Mouse (Mus musculus) heart, embryonic 14.5 days (tissue): ENCODE results near the gene Il1rn. TPM values are rescaled to one million over a fixed set of nuclear protein-coding genes. Genes with fewer than 3 reads are reported as not detected.

ENCODE experiments used
- ATAC-seq: fragments of 200-750 bp; cut with Nextera tagmentation; 2 replicates; pipeline ENCODE4 v1.8.0; 2017; ENCODE audit warnings: low read depth, moderate TSS enrichment; ENCODE audit not compliant: insufficient number of reproducible peaks, insufficient read depth, low FRiP score
- H3K27ac ChIP-seq, 2 experiments: fragments of 200-500 bp in 1 of 2; fragments of 300-500 bp in 1 of 2; sonication (generic) in 1 of 2; replicated peaks in 1 of 2; 2 replicates each; pipeline ENCODE4 v1.5.1; 2012 to 2014; ENCODE audit warnings: low read depth in 2 of 2, low read length in 2 of 2, control low read depth in 1 of 2, mild to moderate bottlenecking in 1 of 2, mixed read lengths in 1 of 2; ENCODE audit not compliant: control insufficient read depth in 1 of 2, insufficient read depth in 1 of 2
- H3K27me3 ChIP-seq: fragments of 300-500 bp; sonication (generic); 2 replicates; pipeline ENCODE4 v1.6.1; 2014; ENCODE audit warnings: mild to moderate bottlenecking, low read length, control low read depth; ENCODE audit not compliant: control insufficient read depth, insufficient read depth
- H3K36me3 ChIP-seq: fragments of 300-500 bp; sonication (generic); 2 replicates; pipeline ENCODE4 v1.6.1; 2014; ENCODE audit warnings: mild to moderate bottlenecking, control low read depth, low read length, mixed read lengths; ENCODE audit not compliant: control insufficient read depth, insufficient read depth
- H3K4me1 ChIP-seq, 2 experiments: fragments of 200-500 bp in 1 of 2; fragments of 300-500 bp in 1 of 2; sonication (generic) in 1 of 2; 2 replicates each; pipeline ENCODE4 v1.6.1; 2012 to 2014; ENCODE audit warnings: low read length in 2 of 2, control low read depth in 1 of 2, mixed read lengths in 1 of 2; ENCODE audit not compliant: control insufficient read depth in 2 of 2, insufficient read depth in 2 of 2
- H3K4me2 ChIP-seq: fragments of 300-500 bp; sonication (generic); 2 replicates; pipeline ENCODE4 v1.6.1; 2014; ENCODE audit warnings: mild to moderate bottlenecking, low read length
- H3K4me3 ChIP-seq, 2 experiments: fragments of 200-500 bp in 1 of 2; fragments of 300-500 bp in 1 of 2; sonication (generic) in 1 of 2; 2 replicates each; pipeline ENCODE4 v1.5.1; 2012 to 2014; ENCODE audit warnings: low read length in 2 of 2, mild to moderate bottlenecking in 2 of 2, control low read depth in 1 of 2, low read depth in 1 of 2, moderate library complexity in 1 of 2; ENCODE audit not compliant: control insufficient read depth in 1 of 2, insufficient read depth in 1 of 2
- H3K9ac ChIP-seq: fragments of 300-500 bp; sonication (generic); 2 replicates; pipeline ENCODE4 v1.6.1; 2014; ENCODE audit warnings: mild to moderate bottlenecking, low read length
- H3K9me3 ChIP-seq: fragments of 300-500 bp; sonication (generic); 2 replicates; pipeline ENCODE4 v1.6.1; 2016; ENCODE audit warnings: low read length, control low read depth; ENCODE audit not compliant: control insufficient read depth
- WGBS: fragments of 180-500 bp; shearing (Covaris S2); extraction: QIAGEN DNeasy Blood & Tissue Kit; methylation state at CpG from one replicate; pipeline ENCODE4 v1.1.7; 2014; 5-methylcytosine and 5-hydroxymethylcytosine counted together
- polyA plus RNA-seq: library from polyadenylated mRNA; unstranded; fragments of >200 nt; fragmentation: Nextera tagmentation; extraction: Ambion mirVana; gene quantifications from 2 replicates; pipeline ENCODE4 v1.2.1, GENCODE M21; 2014

Il1rn gene
- polyA plus RNA-seq, result 0.42 and 1.6 TPM in 2 replicates

- Histone ChIP-seq H3K9ac (no peak within 1 kb of the TSS), H3K4me2 (no peak within 1 kb of the TSS), H3K27me3 (no peaks in the 10 kb centered on the region), H3K27ac (no peak within 1 kb of the TSS), H3K4me1 (peaks cover 2 to 6% of the 10 kb centered on the region in 2 experiments; a peak in 2 of 4 replicates), H3K36me3 (no peaks in the 10 kb centered on the region), H3K4me3 (no peak within 1 kb of the TSS), H3K9me3 (no peaks in the 10 kb centered on the region)
- no peak for ATAC-seq
- 76% methylated on average over 2 of the region's 2 CpGs for WGBS
These were observed at the start of gene Il1rn for GRCm38 (mm10) chr2:24336545-24336944. TSS of gene Il1rn (plus strand) at chr2:24336853.

GRCm38 (mm10) chr2:24290896-24291295 lies 45.8 kb upstream of the Il1rn start, which contains the start of gene Il1f10:
TSS of gene Il1f10 (plus strand) at chr2:24291196.
- H3K27me3 ChIP-seq, result no peaks in the 10 kb centered on the region; the same call in 1 of the 2 replicates
- H3K4me3 ChIP-seq, result no peak within 1 kb of the TSS
- 72% methylated on average over 5 of the region's 5 CpGs for WGBS
- ATAC-seq, result no peak
- H3K27ac ChIP-seq, result no peak within 1 kb of the TSS
- H3K9ac ChIP-seq, result no peak within 1 kb of the TSS
- no peaks in the 10 kb centered on the region for H3K9me3 ChIP-seq
- H3K36me3 ChIP-seq, result no peaks in the 10 kb centered on the region
- no peaks in the 10 kb centered on the region for H3K4me1 ChIP-seq
- H3K4me2 ChIP-seq, result no peak within 1 kb of the TSS

- Histone ChIP-seq H3K9ac (no peak overlapping the region), H3K4me2 (no peak overlapping the region), H3K4me1 (no peaks in the 10 kb centered on the region), H3K27ac (no peak overlapping the region), H3K4me3 (no peak overlapping the region), H3K27me3 (peaks cover 9% of the 10 kb centered on the region; the same call in 1 of the 2 replicates), H3K36me3 (no peaks in the 10 kb centered on the region), H3K9me3 (no peaks in the 10 kb centered on the region)
- ATAC-seq, result no peak
- 50% methylated on average over 1 of the region's 1 CpGs for WGBS
These were observed 42.0 kb upstream of the Il1rn start for GRCm38 (mm10) chr2:24294616-24295015.

GRCm38 (mm10) chr2:24296837-24297236 lies 39.8 kb upstream of the Il1rn start:
- Histone ChIP-seq H3K4me1 (no peaks in the 10 kb centered on the region), H3K36me3 (no peaks in the 10 kb centered on the region), H3K9me3 (no peaks in the 10 kb centered on the region), H3K4me2 (no peak overlapping the region), H3K27ac (no peak overlapping the region), H3K27me3 (peaks cover 9% of the 10 kb centered on the region; the same call in 1 of the 2 replicates), H3K4me3 (no peak overlapping the region), H3K9ac (no peak overlapping the region)
- WGBS, result 6% methylated on average over 3 of the region's 3 CpGs
- no peak for ATAC-seq

DNA sequence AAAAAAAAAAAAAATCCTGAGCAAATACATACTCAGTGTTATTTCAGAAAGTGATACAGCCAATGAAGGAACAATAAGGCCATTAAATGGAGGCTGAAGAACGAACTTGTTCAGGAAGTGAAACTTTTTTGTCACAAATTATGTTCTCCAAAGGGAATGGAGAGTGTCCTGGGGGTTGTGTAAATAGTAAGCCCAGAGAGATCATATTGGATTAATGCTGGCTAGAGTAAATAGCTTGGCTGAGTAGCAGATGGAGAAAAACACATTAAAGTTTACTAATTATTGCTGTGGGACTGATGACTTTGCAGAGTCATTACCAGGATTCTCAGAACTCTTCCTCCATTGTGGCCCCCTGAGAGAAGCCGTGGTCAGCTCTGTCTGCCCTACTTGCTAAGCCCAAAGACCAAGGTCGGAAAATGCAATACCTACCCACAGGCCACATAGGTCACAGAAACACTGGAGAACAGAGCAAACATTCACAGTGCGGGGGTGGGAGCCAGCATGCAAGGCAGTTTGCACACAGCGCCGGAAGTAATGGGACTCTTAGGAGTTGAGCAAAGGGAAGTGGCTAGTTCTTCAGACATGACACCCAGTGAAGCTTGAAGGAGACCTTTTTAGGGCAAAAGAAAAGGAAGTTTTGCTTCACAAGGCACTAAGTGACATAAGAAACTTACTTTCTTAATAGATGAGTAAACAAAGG lies 25.2 kb upstream of the Il1rn start:
- Histone ChIP-seq H3K4me1 (no peaks in the 10 kb centered on the region), H3K27ac (no peak overlapping the region), H3K9me3 (no peaks in the 10 kb centered on the region), H3K27me3 (no peaks in the 10 kb centered on the region), H3K4me2 (no peak overlapping the region), H3K36me3 (no peaks in the 10 kb centered on the region), H3K4me3 (no peak overlapping the region), H3K9ac (no peak overlapping the region)
- no peak for ATAC-seq
- WGBS, result 69% methylated on average over 6 of the region's 6 CpGs

GRCm38 (mm10) chr2:24316919-24317318 lies 19.7 kb upstream of the Il1rn start:
- no peak for ATAC-seq
- no peaks in the 10 kb centered on the region for H3K9me3 ChIP-seq
- H3K4me1 ChIP-seq, result no peaks in the 10 kb centered on the region
- no peak overlapping the region for H3K9ac ChIP-seq
- no peak overlapping the region for H3K27ac ChIP-seq
- H3K27me3 ChIP-seq, result no peaks in the 10 kb centered on the region
- no peak overlapping the region for H3K4me2 ChIP-seq
- H3K4me3 ChIP-seq, result no peak overlapping the region
- H3K36me3 ChIP-seq, result no peaks in the 10 kb centered on the region
- WGBS, result 61% methylated on average over 1 of the region's 1 CpGs

DNA sequence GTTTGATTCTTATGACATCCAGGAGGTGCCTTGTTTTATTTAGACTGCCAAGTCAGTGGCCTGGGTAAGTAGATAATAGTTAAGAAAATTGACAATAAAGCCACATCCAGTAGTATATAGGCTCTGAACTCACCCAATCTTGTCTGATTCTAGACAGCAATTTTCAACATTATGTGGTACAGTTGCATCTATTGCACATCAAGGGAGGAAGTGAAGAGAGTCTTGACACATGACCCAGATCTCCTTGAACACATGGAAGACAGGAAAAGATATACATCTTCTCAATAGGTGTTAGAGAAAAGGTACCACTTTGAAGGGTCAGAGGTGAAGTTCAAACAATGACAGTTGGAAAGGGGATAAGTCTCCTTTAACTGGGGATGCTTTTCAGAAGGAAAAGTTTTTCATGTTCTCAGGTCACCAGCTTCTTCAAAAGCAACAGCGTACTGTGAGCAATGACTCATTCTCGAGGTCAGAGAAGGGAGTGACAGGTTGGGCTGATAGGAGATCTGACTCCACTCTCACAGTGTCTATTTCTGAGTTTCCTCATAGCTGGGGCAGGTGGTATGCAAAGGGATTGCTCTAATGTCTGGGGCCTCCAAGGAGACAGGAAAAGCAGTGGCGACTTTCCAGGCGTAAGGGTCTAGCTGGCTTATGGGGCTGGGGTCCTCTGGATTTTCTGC lies 18.6 kb upstream of the Il1rn start:
- Histone ChIP-seq H3K4me1 (no peaks in the 10 kb centered on the region), H3K9ac (no peak overlapping the region), H3K36me3 (no peaks in the 10 kb centered on the region), H3K4me2 (no peak overlapping the region), H3K4me3 (no peak overlapping the region), H3K27ac (no peak overlapping the region), H3K9me3 (no peaks in the 10 kb centered on the region), H3K27me3 (no peaks in the 10 kb centered on the region)
- no peak for ATAC-seq
- WGBS, result 43% methylated on average over 4 of the region's 4 CpGs
